Mouse (Mus musculus) kidney, postnatal 36 days (tissue): ENCODE measurements around the gene Hpse2.
A peak's percentile ranks its signal among the peaks of the same experiment; 100 is the strongest.
"Not testable (repeated sequence)": the region's sequence is repeated elsewhere in the genome, so short reads cannot be mapped to it uniquely, and the experiment has no call there.

ENCODE experiments used
- DNase-seq, 2 experiments: peaks; one replicate each; pipeline ENCODE4 v3.0.0; 2021 to 2022; ENCODE audit warnings: mixed read lengths in 2 of 2

The Hpse2 gene

DNA sequence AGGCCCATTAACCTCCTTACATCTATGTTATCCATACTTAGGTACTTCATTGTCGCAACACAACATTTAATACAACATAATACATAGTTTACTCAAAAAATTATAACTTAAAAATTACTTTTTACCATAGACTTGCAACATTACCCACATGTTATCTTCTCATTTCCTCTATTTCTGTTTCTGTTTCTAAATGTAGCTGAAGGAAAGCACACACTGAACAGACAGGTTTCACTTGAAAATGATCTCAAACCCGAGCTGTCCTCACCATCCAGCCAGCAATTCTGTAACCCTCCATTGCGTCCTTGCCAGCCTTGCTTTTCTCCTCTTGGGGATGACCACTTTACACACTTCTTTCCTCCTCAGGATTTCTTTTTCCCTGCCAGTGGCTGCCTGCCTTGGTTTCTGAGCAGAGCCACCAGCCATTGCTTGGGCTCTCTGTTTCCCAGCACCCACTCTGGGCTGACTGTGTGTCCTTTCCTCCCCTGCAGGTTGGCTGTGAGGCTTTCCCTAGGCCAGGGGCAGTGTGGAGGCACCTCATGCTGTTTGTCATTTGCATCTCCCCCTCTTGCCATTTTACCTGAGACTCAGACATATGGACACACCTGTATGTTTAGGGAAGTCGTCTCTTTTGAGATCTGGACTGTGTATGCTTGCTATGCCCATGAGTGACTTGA lies 548.4 kb downstream of the Hpse2 start:
- no peak for DNase-seq

DNA sequence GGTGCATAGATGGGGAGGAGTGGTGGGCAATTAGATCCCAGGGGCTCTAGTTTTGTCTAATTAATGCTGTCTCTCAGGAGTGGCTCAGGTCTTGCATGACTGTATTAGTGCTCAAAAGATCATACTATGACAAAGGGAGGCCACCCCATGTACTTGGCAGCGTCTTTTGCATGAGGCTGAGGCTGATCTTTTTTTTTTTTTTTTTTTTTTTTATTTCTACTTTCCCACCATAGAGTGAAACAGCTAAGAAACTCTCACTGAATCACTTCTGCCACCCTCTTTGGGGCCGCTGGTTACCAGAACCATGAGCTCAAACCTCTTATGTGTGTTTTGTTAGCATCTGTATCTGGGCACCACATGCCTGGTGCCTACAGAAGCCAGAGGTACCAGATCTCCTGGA lies 549.0 kb downstream of the Hpse2 start:
- DNase-seq: no peak

DNA sequence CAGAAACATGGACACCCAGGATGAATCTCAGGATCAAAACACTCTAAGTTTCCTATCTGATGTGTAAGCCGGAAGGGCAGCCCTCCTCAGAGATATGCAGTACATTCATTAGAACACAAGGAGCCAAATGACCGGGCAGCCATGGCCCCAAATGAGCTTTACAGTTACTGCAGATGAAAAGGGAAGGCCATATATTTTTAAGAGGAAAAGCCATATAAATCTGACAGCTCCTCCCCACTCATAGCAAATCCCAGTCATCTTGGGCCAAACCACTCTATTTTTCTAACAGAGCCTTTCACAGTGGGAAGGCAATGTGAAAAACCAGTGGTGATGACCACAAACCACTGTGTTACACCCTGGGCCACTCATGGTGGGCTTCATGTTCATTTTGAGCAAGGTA lies 549.9 kb downstream of the Hpse2 start:
- DNase-seq: no peak

DNA sequence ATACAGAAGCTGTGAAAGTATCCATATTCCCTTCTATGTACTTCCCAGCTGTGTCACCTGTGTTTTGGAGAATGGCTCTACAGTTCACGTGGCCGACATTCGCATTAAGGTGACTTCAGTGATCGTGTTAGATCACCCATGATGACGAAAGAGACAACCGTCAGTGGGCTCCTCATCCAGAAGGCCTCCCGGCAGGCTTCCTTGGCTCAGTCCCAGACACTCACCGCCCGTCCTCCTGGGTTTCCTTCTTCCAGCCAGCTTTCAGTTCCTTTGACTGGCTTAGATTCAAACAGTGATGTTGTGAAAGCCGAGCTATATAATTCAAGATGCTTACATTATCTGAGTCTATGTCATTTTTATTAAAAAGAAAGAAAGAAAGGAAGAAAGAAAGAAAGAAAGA lies 550.6 kb downstream of the Hpse2 start:
- DNase-seq: no peak

DNA sequence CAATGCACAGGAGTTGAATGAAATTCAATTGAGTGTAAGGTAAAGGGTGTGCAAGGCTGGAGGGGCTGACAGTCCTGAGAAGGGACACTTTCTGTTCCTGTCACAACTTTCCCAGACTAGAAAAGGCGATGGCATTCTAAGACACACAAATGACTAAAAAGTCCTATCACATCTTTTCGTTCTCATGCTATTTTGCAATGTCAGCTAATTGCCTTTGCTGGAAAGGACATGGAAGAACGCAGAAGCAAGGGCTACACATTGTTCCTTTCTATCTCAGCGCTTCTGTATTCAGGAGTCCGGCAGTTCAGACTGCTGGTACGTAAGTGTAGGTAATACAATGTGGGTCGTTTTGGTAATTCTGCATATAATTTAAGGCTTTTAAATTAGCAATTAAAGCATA lies 555.0 kb downstream of the Hpse2 start:
- DNase-seq: no peak

DNA sequence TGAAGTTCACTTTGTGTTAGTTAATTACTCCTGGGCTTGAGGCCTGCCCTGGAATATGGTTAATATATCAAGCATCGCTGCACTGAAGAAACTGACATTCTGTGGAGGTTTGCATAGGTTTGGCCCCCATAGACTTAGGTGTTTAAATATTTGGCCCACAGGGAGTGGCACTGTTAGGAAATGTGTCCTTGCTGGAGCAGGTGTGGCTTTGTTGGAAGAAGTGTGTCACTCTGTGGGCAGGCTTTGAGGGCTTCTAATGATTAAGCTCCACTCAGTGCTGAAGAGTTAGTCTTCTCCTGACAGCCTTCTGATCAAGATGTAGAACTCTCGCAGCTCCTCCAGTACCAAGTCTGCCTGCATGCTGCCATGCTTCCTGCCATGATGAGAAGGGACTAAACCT lies 555.9 kb downstream of the Hpse2 start:
- DNase-seq: no peak

DNA sequence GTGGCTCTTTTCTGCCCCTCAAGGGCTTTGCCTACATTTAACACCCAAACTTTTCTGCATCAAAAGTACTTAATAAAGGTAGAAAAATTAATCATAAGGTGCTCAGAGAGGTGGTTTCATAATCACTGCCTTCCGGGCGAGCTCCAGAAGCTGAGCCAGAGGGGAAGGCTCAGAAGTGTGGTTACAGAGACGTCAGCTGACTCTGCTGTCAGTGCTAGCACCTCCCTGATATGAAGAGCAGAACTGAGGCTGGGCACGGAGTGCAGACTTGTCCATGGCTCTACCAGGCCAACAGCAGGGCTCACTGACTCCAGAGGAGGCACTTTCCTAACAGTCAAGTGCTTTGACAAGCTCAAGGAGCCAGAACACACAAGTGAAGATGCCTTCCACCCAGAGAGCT lies 559.0 kb downstream of the Hpse2 start:
- no peak for DNase-seq

DNA sequence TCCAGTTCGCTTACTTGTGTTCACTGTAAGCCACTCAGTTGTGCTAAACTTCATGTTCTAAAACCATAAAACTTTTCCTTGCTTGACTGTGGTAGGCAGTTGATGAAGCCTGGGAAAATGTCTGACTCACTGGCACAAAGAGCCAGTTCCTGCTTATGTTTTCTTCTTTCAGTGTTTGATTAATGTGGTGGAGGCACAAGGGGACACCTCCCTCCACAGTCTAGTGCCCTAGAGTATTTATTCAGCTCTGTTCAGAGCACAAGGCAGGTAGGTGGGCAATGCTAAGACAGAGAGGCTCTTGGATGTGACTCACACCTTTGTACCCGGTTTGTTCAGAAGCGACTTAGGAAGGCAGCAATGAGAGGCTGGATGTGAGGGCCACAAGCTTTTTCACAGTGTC lies 560.3 kb downstream of the Hpse2 start:
- no peak for DNase-seq

DNA sequence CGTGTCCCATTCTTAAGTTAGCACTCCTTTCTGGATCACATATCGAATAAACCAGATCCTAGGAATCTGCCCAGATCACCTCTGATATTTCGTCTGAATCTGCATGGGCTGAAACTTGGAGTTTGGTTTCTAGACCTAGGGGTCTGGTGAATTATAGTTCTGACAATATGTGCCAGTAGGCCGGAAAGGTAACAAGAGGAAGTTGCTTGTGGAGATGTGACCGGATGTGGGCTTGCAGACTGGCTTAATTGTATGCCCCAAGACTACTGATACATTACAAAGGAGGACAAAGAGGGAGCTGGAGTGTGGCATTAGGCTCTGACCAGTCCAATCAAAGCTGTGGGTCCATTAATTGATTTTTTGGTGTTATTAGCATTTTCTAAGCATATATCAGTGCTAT lies 568.0 kb downstream of the Hpse2 start:
- no peak for DNase-seq

DNA sequence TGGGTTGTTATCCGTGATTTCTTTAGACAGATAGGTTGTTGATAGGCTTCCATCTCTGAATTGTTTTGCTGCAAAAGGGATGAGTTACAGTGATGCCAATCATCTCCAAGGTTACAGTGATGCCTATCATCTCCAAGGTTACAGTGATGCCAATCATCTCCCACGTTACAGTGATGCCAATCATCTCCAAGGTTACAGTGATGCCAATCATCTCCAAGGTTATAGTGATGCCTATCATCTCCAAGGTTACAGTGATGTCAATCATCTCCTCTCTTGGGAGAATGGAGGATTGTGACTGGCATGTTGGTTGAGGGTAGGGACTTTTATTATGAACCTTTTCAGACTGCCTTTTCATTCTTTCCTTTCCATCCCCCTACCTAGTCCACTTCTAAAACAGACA lies 570.4 kb downstream of the Hpse2 start:
- no peak for DNase-seq

DNA sequence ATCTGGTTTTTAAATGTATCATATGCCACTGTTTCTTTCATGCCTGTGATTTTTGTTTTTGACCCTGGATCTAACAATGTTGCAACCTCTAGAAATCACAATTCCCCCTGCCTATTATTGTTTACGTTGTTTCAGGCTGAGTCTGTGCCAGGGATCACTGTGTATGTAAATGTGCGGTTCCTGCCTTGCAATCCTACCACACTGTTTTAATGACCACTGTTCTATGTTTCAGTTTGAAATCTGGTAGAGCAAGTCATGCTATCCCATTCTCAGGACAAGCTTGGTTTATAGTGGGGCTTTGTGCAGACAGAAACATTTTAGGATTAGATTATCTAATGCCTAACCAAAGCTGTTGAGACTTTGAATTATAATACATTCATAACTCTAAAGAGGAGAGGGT lies 571.9 kb downstream of the Hpse2 start:
- no peak for DNase-seq

DNA sequence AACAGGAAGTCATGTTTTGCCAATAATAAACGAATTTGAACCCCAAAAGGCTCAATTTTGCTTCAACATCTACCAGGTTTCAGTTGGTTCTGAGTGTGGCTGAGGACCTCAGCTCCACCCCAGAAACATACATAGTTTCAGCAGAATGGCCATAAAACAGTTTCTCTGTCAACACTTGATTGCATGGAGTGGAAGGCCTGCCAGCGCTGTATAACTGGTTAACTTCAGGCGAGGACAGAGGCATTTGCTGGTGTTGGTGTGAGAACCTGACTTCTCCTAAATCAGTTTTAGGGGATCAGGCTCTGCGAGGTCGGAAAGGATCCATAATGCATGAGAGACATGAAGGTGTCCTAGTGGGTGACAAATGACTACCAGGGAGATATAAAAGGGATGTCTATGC lies 578.0 kb downstream of the Hpse2 start:
- no peak for DNase-seq

DNA sequence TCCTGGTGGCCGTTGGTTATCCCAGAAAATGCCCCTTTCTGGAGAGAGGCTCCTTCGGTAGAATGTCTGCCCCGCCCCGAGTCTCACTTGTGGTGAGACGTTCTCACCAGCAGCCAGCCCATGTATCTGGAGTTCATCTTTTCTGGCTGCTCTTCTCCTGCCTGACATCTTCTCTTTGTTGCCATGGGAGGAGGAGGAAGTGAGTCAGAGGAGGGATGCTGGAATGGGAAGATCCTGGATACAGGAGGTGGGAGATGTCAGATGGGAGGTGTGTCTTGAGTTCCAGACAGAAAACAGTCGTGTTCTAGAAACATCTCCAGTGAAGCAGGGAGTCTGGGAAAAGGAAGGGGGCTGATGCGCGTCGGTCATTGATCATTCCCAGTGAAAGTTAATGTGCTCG lies 578.7 kb downstream of the Hpse2 start:
- DNase-seq: no peak

DNA sequence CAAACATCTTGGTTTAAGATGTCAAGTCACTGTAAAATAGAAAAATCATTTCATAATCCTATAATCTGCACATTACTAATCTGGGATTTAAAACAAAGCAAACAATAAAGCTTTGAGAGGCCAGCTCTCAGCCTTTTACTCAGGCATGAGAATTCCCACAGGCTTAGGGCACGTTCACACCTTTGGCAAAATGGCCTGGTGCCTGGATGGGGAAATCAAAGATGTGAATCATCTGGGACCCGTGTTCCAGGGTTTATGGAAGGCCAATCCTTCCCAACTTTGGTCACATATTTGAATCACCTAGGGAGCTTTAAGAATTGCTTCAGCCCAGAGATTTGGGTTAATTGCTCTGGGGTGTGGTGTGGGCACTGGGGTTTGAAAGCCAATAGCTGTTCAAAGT lies 590.3 kb downstream of the Hpse2 start:
- no peak for DNase-seq

DNA sequence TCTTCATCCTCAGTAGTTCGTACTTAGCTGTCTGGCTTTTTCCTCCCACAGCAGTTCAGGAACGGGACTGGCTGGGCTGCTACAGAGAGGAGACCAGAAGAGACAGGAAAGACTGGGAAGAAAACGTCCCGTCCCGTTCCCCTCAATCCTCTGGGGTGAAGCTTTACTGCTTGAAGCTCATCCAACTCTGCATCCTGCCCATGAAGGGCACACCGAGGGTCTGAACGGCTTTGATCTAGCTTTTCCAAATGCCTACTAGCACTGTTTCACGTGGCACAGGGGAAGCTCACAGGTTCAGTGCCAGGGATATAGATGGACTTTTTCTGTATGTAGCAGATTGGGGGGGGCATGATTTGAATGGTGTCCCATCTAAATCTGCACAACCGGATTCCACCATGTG lies 592.4 kb downstream of the Hpse2 start:
- no peak for DNase-seq

DNA sequence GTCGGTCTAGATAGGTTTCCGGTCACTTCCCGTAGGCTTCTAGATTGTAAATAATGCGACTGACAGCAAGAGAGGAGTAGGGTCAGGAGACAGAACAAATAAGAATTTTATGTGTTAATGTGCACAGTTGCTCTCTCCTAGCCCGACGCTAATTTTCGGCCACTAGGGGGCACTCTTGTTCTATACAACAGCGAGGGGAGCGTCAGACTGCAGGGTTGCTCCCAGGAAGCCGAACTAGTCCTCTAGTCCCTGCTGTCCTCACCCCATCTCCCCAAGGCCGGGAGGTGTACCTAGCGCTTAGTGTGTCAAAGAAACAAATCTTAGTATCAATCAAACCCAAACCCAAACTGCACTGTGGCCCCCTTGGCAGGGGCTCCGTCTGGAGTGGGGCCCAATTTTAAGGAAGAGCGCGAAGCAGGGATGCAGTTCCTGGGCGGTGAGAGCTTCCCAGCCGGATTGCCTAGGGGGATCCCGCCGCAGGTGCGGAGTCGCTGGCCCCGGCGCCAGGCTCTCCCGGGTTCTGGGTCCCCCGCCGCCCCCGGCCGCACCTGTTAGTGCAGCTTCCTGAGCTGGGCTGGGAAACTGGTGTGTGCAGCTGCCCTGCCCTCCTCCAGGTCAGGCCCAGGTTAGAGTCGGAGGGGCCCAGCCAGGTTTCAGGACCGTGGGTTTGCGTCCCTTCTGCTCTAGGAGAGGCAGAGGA lies 593.1 kb downstream of the Hpse2 start:
- DNase-seq: peak; percentile 75 to 93

DNA sequence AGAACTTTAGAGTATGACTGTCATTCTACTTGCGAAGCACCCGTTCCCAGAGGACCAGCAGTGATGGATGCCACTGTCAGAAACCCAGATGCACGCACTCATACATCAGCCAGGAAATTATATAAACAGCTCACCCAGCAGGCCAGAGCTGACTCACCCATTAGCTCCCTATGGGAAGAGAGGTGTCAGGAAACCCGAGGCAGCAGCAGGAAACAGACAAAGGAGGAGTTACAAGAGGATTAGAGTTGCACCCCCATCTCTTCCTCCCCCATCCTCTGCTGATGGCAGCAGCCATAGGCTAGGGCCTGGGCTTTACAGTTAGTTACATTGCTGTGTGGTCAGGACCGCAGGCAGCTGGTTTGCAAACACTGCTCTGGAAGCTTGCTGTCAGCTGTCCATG lies 599.8 kb downstream of the Hpse2 start:
- no peak for DNase-seq

DNA sequence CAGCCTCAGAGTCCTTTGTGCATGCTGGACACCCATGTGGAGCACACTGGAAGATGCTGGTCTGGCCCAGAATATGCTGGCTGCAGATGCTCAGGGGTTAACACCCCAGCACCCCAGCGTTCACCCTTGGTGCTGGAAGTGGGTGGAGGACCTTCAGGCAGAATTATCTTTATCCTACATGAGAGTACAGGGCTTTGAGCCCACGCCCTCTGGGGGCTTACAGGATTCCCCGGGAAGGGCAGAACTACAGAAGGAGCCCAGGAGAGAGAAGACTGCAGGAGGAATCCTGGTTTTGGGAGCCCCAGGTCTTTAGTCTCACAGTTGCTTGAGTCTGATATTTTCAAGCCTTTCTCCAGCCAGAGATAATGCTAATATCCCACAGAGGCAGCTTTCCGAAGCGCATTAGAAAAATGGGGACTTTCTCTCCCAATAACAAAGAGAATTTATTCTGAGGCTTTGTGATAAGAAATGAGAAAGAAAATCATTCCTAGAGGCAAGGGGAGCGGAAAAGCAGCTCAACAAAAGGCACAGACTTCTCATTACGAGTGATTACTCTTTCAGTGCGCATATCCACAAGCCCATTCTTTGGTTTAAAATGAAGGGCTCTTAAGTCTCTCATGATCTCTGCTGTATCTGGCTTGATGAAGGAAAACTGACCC lies 602.5 kb downstream of the Hpse2 start:
- DNase-seq: no peak

DNA sequence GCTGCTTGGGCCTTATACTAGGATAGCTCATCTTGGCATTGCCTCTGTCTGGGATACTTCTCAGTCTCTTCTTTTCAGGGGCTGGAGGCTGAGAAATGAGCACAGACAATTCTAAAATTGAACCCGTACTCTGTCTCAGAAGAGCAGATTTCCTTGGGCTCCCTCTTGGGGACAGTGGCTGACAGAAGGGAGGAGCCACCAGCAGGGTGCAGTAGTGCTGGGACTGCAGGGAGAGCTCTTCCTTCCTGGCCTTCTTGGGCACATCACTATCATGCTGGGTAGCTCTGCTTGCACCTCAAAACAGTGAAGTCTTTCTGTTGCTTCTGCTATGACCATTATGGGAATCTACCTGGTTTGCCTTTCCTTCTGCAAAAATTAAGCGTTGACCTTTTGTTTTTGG lies 603.0 kb downstream of the Hpse2 start:
- peak in 1 of 2 experiments; percentile 18 for DNase-seq

DNA sequence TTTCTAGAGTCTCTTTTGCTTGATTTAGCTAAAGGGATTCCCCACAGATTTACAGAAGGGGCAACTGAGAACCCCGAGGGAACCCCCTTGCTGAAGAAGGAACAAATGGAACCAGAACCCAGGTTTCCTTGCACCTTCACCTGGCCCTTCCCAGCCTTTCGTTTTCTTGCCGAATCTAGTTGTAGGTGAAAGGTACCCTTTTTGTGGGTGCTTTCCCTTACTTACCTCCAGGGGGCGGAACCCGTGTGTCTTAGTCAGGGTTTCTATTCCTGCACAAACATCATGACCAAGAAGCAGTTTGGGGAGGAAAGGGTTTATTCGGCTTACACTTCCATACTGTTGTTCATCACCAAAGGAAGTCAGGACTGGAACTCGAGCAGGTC lies 608.0 kb downstream of the Hpse2 start:
- not testable (repeated sequence) for DNase-seq

DNA sequence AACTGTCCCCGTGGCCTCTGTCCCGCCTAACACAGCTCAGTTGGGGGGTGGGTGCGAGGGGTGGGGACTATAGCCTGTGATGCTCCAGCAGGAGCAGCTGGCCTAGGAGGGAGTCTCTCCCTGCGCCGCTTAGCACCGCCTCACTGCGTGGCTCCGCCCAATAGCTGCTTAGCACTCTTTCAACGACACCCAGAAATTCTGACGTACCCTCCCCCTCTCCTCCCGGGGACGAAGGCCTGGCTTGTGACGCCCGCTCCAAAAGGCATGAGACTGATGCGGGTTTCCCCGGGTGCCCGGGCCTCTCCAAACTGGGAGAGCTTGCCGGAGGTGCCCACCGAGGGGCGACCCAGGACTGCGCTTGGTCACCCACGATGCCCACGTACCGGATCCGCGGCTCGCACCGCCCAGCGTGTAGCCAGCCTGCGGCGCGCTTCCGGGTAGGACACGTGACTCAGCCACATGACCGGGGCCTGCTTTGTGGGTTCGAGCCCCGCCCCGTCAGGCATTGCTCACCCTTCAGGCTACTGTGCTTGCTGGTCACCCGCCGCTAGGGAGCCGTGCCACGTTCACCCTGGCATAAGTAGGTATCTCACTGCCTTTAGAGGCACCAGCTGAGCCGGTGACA lies 608.5 kb downstream of the Hpse2 start, which contains the start of gene Hps1:
Gene Hps1, minus strand, starts transcription at position 448 of the 625 bp plus-strand sequence.
- peak; percentile 86 to 90 for DNase-seq

DNA sequence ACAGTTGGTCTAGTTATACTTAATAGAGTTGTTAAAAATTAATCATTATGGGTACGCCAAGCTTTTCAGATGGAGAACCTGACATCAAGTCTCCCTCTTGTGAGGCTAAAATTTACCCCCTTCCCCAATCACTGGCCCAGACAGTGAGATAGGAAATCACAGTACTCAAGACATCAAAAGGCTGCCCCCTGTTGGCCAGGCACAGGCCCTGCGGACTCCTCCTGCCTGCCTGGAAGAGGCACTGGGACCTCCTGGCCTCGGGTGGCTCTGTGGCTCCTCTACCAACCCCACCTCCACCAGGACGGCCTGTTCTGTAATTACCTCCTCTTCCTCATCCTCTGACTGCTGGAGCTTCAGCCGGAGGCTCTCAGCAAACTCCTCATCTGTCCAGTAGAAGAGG lies 610.4 kb downstream of the Hpse2 start:
- peak; percentile 43 to 76 for DNase-seq

DNA sequence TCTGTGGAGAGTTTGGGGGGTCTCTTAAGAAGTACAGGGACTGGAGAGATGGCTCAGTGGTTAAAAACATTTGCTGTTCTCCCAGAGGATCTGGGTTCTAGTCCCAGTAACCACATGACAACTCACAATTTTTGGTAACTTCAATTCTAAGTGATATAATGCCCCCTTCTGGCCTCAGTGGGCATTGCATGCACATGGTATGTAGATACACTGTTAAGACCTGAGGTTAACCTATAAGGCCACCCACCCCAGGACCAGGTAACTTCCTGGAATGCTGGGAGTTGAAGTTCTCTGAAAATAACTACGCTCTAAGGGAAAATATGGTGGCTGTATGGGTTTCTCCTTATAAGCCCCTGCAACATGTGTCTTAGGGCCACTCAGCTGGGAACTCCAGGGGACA lies 611.3 kb downstream of the Hpse2 start:
- peak; percentile 41 to 74 for DNase-seq
